Mouse (Mus musculus): ENCODE measurements around the gene Gm20924. TPM values are rescaled to one million over a fixed set of nuclear protein-coding genes. Genes with fewer than 3 reads are reported as not detected.

Gm20924 gene
- polyA plus RNA-seq (2014; fragmentation: Illumina TruSeq; extraction: RNeasy Lipid Tissue Mini Kit (QIAGEN cat#74804); ENCODE audit: low read depth, low replicate concordance) = 3.0 TPM

GRCm38 (mm10) chrY:65207427-65207826 lies at the start of gene Gm20924:
TSS of gene Gm20924 (minus strand) at chrY:65207527.

Other genes with a start within 250 kb of the Gm20924 start
- 174 TPM for gene Gm20736, start 170.2 kb upstream of the Gm20924 start, polyA plus RNA-seq (2014; fragmentation: Illumina TruSeq; extraction: RNeasy Lipid Tissue Mini Kit (QIAGEN cat#74804); ENCODE audit: low read depth, low replicate concordance)

Data from testis, adult 10 weeks (tissue).